Mouse (Mus musculus) brain, embryonic 14.5 days (tissue): Measurements from ENCODE around the gene Olah.

ENCODE experiments used
- CTCF ChIP-seq: fragments of 200-500 bp; IDR thresholded peaks from 2 replicates; pipeline ENCODE4 v1.5.1; 2012; ENCODE audit warnings: inconsistent platforms, mild to moderate bottlenecking, moderate library complexity, borderline replicate concordance; ENCODE audit not compliant: insufficient read depth, insufficient read length; ENCODE audit errors: extremely low read depth
- POLR2A ChIP-seq: fragments of 200-500 bp; IDR thresholded peaks from 2 replicates; pipeline ENCODE4 v1.6.1; 2012; ENCODE audit warnings: mild to moderate bottlenecking, inconsistent platforms, borderline replicate concordance; ENCODE audit not compliant: poor library complexity, insufficient read depth, insufficient read length, severe bottlenecking; ENCODE audit errors: extremely low read depth

- TF ChIP-seq CTCF (no peak), POLR2A (no peak; the same call in 1 of the 2 replicates)
These were observed 27.0 kb upstream of the Olah start, which contains the start of gene Dclre1c for GRCm38 (mm10) chr2:3423841-3424578.
